Mouse (Mus musculus) thymus, adult 2 months (tissue): ENCODE data around the gene Soga1.

Experiments
- CTCF ChIP-seq: fragments of 200-500 bp; IDR thresholded peaks from 2 replicates; pipeline ENCODE4 v1.5.1; 2012; ENCODE audit warnings: mild to moderate bottlenecking, control low read depth, low read length, moderate library complexity, borderline replicate concordance; ENCODE audit not compliant: control insufficient read depth, poor library complexity, insufficient read depth; ENCODE audit errors: extremely low read depth
- POLR2A ChIP-seq: fragments of 200-500 bp; IDR thresholded peaks from 2 replicates; pipeline ENCODE4 v1.6.1; 2012; ENCODE audit warnings: mild to moderate bottlenecking, low read length, control low read depth, moderate library complexity; ENCODE audit not compliant: control insufficient read depth, poor library complexity, insufficient read depth; ENCODE audit errors: extremely low read depth

- TF ChIP-seq POLR2A = no peak
- no peak for TF ChIP-seq CTCF
Measured at GRCm38 (mm10) chr2:157037303-157037702, 41.8 kb downstream of the Soga1 start.
